Mouse (Mus musculus): Measurements from ENCODE around the gene Gabrb1.

Gabrb1 gene

GRCm38 (mm10) chr5:72160781-72161485 is 503.0 kb downstream of the Gabrb1 start:
- DNase-seq (ENCODE audit: low spot score), result no peak

- no peak for DNase-seq (ENCODE audit: low spot score)
Measured at GRCm38 (mm10) chr5:72162855-72163254, 504.9 kb downstream of the Gabrb1 start.

GRCm38 (mm10) chr5:72164386-72164785 is 506.5 kb downstream of the Gabrb1 start:
- no peak for DNase-seq (ENCODE audit: low spot score)

GRCm38 (mm10) chr5:72167594-72168284 is 509.8 kb downstream of the Gabrb1 start, which contains the start of gene Commd8:
Gene Commd8 (minus strand): TSS chr5:72168189.
- DNase-seq (ENCODE audit: low spot score), result peak; percentile 92

- no peak for DNase-seq (ENCODE audit: low spot score)
Measured at GRCm38 (mm10) chr5:72168285-72168621, 510.3 kb downstream of the Gabrb1 start.

GRCm38 (mm10) chr5:72170067-72170466 is 512.2 kb downstream of the Gabrb1 start:
- DNase-seq (ENCODE audit: low spot score), result no peak

- no peak for DNase-seq (ENCODE audit: low spot score)
Measured at GRCm38 (mm10) chr5:72172675-72173074, 514.8 kb downstream of the Gabrb1 start.

- no peak for DNase-seq (ENCODE audit: low spot score)
Measured at GRCm38 (mm10) chr5:72173521-72173920, 515.6 kb downstream of the Gabrb1 start.

- no peak for DNase-seq (ENCODE audit: low spot score)
Measured at GRCm38 (mm10) chr5:72175050-72175449, 517.1 kb downstream of the Gabrb1 start.

- no peak for DNase-seq (ENCODE audit: low spot score)
Measured at GRCm38 (mm10) chr5:72175530-72175929, 517.6 kb downstream of the Gabrb1 start.

- no peak for DNase-seq (ENCODE audit: low spot score)
Measured at GRCm38 (mm10) chr5:72181194-72181593, 523.3 kb downstream of the Gabrb1 start.

GRCm38 (mm10) chr5:72182804-72183203 is 524.9 kb downstream of the Gabrb1 start:
- no peak for DNase-seq (ENCODE audit: low spot score)

- no peak for DNase-seq (ENCODE audit: low spot score)
Measured at GRCm38 (mm10) chr5:72183929-72184328, 526.0 kb downstream of the Gabrb1 start.

- DNase-seq (ENCODE audit: low spot score), result no peak
Measured at GRCm38 (mm10) chr5:72184437-72185100, 526.7 kb downstream of the Gabrb1 start.

GRCm38 (mm10) chr5:72191154-72191553 is 533.2 kb downstream of the Gabrb1 start:
- no peak for DNase-seq (ENCODE audit: low spot score)

- DNase-seq (ENCODE audit: low spot score), result no peak
Measured at GRCm38 (mm10) chr5:72191932-72192331, 534.0 kb downstream of the Gabrb1 start.

- DNase-seq (ENCODE audit: low spot score), result no peak
Measured at GRCm38 (mm10) chr5:72195442-72195841, 537.5 kb downstream of the Gabrb1 start.
